Mouse (Mus musculus): ENCODE results near the gene Swsap1. TPM values are rescaled to one million over a fixed set of nuclear protein-coding genes. Genes with fewer than 3 reads are reported as not detected.
A peak's percentile ranks its signal among the peaks of the same experiment; 100 is the strongest.

Gene Swsap1
- total RNA-seq, 2 experiments from 2014 or later: 6.1 to 7.0 TPM

- intact Hi-C loops (cut with DNase I): no loop called here
- no peak for DNase-seq
Measured at GRCm38 (mm10) chr9:21961366-21961980, 5.9 kb downstream of the Swsap1 start.

- DNase-seq: no peak
- intact Hi-C loops (cut with DNase I): no loop called here
Measured at GRCm38 (mm10) chr9:21962010-21962409, 6.5 kb downstream of the Swsap1 start.

GRCm38 (mm10) chr9:21962416-21963059, 7.0 kb downstream of the Swsap1 start:
- intact Hi-C loops (cut with DNase I): no loop called here

GRCm38 (mm10) chr9:21963417-21963816, 7.9 kb downstream of the Swsap1 start, which contains the start of gene Epor:
Epor (minus strand) TSS chr9:21963506.
- intact Hi-C loops (cut with DNase I): no loop called here
- DNase-seq: peak; percentile 72 to 73

More at GRCm38 (mm10) chr9:21962416-21963059, 7.0 kb downstream of the Swsap1 start:
- DNase-seq: peak; percentile 71

- intact Hi-C loops (cut with DNase I): no loop called here
- DNase-seq: no peak
Measured at GRCm38 (mm10) chr9:21968883-21969282, 13.3 kb downstream of the Swsap1 start.

GRCm38 (mm10) chr9:21969304-21969703, 13.7 kb downstream of the Swsap1 start:
- intact Hi-C loops (cut with DNase I): no loop called here
- no peak for DNase-seq

GRCm38 (mm10) chr9:21976626-21977175, 21.1 kb downstream of the Swsap1 start:
- intact Hi-C loops (cut with DNase I): loop anchor here (5.0 kb wide), 1 partner anchor 166 kb away; no protein-coding TSS in a partner anchor
- DNase-seq: no peak

GRCm38 (mm10) chr9:21977331-21977730, 21.8 kb downstream of the Swsap1 start:
- intact Hi-C loops (cut with DNase I): loop anchor here (5.0 kb wide), 1 partner anchor 165 kb away; no protein-coding TSS in a partner anchor
- no peak for DNase-seq

- intact Hi-C loops (cut with DNase I): loop anchor here (5.0 kb wide), 1 partner anchor 164 kb away; no protein-coding TSS in a partner anchor
- peak; percentile 33 to 52 for DNase-seq
Measured at GRCm38 (mm10) chr9:21977972-21978371, 22.4 kb downstream of the Swsap1 start.

- DNase-seq: no peak
- intact Hi-C loops (cut with DNase I): loop anchor here (5.0 kb wide), 1 partner anchor 164 kb away; no protein-coding TSS in a partner anchor
Measured at GRCm38 (mm10) chr9:21978398-21979128, 23.0 kb downstream of the Swsap1 start.

GRCm38 (mm10) chr9:21983911-21984310, 28.4 kb downstream of the Swsap1 start:
- intact Hi-C loops (cut with DNase I): no loop called here
- no peak for DNase-seq

GRCm38 (mm10) chr9:21987592-21988342, 32.2 kb downstream of the Swsap1 start:
- no peak for DNase-seq
- intact Hi-C loops (cut with DNase I): no loop called here

- intact Hi-C loops (cut with DNase I): no loop called here
- peak in 1 of 2 experiments; percentile 15 for DNase-seq
Measured at GRCm38 (mm10) chr9:21988421-21989101, 33.0 kb downstream of the Swsap1 start.

GRCm38 (mm10) chr9:21989230-21990110, 33.9 kb downstream of the Swsap1 start, which contains the start of gene Rgl3:
Rgl3 (minus strand) TSS chr9:21989446.
- intact Hi-C loops (cut with DNase I): no loop called here

GRCm38 (mm10) chr9:21992227-21992626, 36.7 kb downstream of the Swsap1 start:
- intact Hi-C loops (cut with DNase I): no loop called here
- no peak for DNase-seq

More at GRCm38 (mm10) chr9:21989230-21990110, 33.9 kb downstream of the Swsap1 start, which contains the start of gene Rgl3:
- peak; percentile 61 to 62 for DNase-seq

GRCm38 (mm10) chr9:21996178-21996867, 40.8 kb downstream of the Swsap1 start:
- intact Hi-C loops (cut with DNase I): no loop called here
- DNase-seq: no peak

- intact Hi-C loops (cut with DNase I): no loop called here
- no peak for DNase-seq
Measured at GRCm38 (mm10) chr9:22000296-22000695, 44.7 kb downstream of the Swsap1 start.

GRCm38 (mm10) chr9:22001633-22002032, 46.1 kb downstream of the Swsap1 start:
- intact Hi-C loops (cut with DNase I): no loop called here
- no peak for DNase-seq

Data from heart, postnatal 14 days (tissue).